In genomic region chr15:25844013-25844570, GRCm38 (mm10) we compare ENCODE assay signal across 8 mouse cellular contexts. TPM values are rescaled to one million over a fixed set of nuclear protein-coding genes. Genes with fewer than 3 reads are reported as not detected.
DNase-seq lines count a peak whose midpoint lies in the region; ATAC-seq and TF ChIP-seq lines count a peak whose summit lies in the region.

No protein-coding gene starts in this region.

- no peak overlapping the region for H3K27ac ChIP-seq in heart, embryonic 11.5 days (ENCODE audit: low read depth, low read length)
- peak overlapping the region; percentile 98; the same call in 1 of the 2 replicates for H3K27ac ChIP-seq in bone marrow, adult 2 months (ENCODE audit: control insufficient read depth, insufficient read depth, low read depth, low read length, poor library complexity)
- no peak overlapping the region for H3K27ac ChIP-seq in intestine, embryonic 15.5 days
- H3K27ac ChIP-seq in midbrain, embryonic 13.5 days: no peak overlapping the region

- H3K4me2 ChIP-seq in heart, embryonic 11.5 days: peak overlapping the region; percentile 91
- H3K4me2 ChIP-seq in intestine, embryonic 15.5 days (replicated peaks): peak overlapping the region; percentile 92
- H3K4me2 ChIP-seq in midbrain, embryonic 13.5 days (replicated peaks): peak overlapping the region; percentile 92

- H3K9ac ChIP-seq in heart, embryonic 11.5 days (ENCODE audit: low read depth, low read length): 0 out of 2 replicates have a peak overlapping the region, but pooled peaks have one; percentile 79
- H3K9ac ChIP-seq in intestine, embryonic 15.5 days: no peak overlapping the region
- H3K9ac ChIP-seq in midbrain, embryonic 13.5 days (replicated peaks): no peak overlapping the region

- H3K27me3 ChIP-seq in heart, embryonic 11.5 days (ENCODE audit: control insufficient read depth, insufficient read depth, low read length): peaks cover 19% of the 10 kb centered on the region; the same call in 1 of the 2 replicates
- peaks cover 10% of the 10 kb centered on the region for H3K27me3 ChIP-seq in intestine, embryonic 15.5 days (replicated peaks)
- H3K27me3 ChIP-seq in midbrain, embryonic 13.5 days: peaks cover 18% of the 10 kb centered on the region

- WGBS in heart, embryonic 11.5 days (ENCODE audit: insufficient replicate concordance): 23% methylated on average over 11 of the region's 11 CpGs
- 34% methylated on average over 11 of the region's 11 CpGs for WGBS in bone marrow, adult 2 months
- 19% methylated on average over 11 of the region's 11 CpGs for WGBS in intestine, embryonic 15.5 days
- 16% methylated on average over 11 of the region's 11 CpGs for WGBS in midbrain, embryonic 13.5 days

- TF ChIP-seq POLR2A in bone marrow, adult 2 months (IDR thresholded peaks at IDR 0.05; ENCODE audit: borderline replicate concordance, control insufficient read depth, low read depth, low read length): no peak

- no peaks in the 10 kb centered on the region for H3K36me3 ChIP-seq in heart, embryonic 11.5 days (ENCODE audit: control insufficient read depth, insufficient read depth, low read length)
- H3K36me3 ChIP-seq in intestine, embryonic 15.5 days: no peaks in the 10 kb centered on the region
- no peaks in the 10 kb centered on the region for H3K36me3 ChIP-seq in midbrain, embryonic 13.5 days

- H3K4me3 ChIP-seq in heart, embryonic 11.5 days (ENCODE audit: low read depth, low read length): peak overlapping the region; percentile 73
- H3K4me3 ChIP-seq in bone marrow, adult 2 months (replicated peaks; ENCODE audit: control insufficient read depth, low read depth, low read length): peak overlapping the region; percentile 38
- peak overlapping the region; percentile 76 for H3K4me3 ChIP-seq in intestine, embryonic 15.5 days (replicated peaks)
- H3K4me3 ChIP-seq in midbrain, embryonic 13.5 days (replicated peaks): peak overlapping the region; percentile 83

- TF ChIP-seq CTCF in bone marrow, adult 2 months (IDR thresholded peaks at IDR 0.05; ENCODE audit: control insufficient read depth, insufficient read depth, low read length): no peak

- no peak for DNase-seq in heart, adult 11 months
- DNase-seq in spleen, adult 18-20 months: no peak
- DNase-seq in left cerebral cortex, adult 18-20 months (ENCODE audit: low spot score in 2 of 2): no peak
- no peak for DNase-seq in adrenal gland, postnatal 36 days

- no peaks in the 10 kb centered on the region for H3K4me1 ChIP-seq in heart, embryonic 11.5 days (ENCODE audit: control insufficient read depth, insufficient read depth, low read length)
- H3K4me1 ChIP-seq in bone marrow, adult 2 months (ENCODE audit: control insufficient read depth, insufficient read depth, low read length): no peaks in the 10 kb centered on the region; the same call in 1 of the 2 replicates
- peaks cover 10% of the 10 kb centered on the region; the same call in 1 of the 2 replicates for H3K4me1 ChIP-seq in intestine, embryonic 15.5 days (replicated peaks)
- H3K4me1 ChIP-seq in midbrain, embryonic 13.5 days (replicated peaks): peaks cover 12% of the 10 kb centered on the region

- no peaks in the 10 kb centered on the region for H3K9me3 ChIP-seq in heart, embryonic 11.5 days (replicated peaks; ENCODE audit: control insufficient read depth, low read length)
- H3K9me3 ChIP-seq in intestine, embryonic 15.5 days: no peaks in the 10 kb centered on the region
- H3K9me3 ChIP-seq in midbrain, embryonic 13.5 days: 0 out of 2 replicates have a peak, but pooled peaks cover 3% of the 10 kb centered on the region

- ATAC-seq in heart, embryonic 11.5 days (replicated peaks; ENCODE audit: insufficient number of reproducible peaks, low FRiP score, low TSS enrichment): no peak
- ATAC-seq in intestine, embryonic 15.5 days: no peak
- ATAC-seq in midbrain, embryonic 13.5 days: peak; percentile 12; the same call in 1 of the 2 replicates

RNA-seq across cellular contexts. Expression of gene Retreg1, which starts 1.1 kb away (rescaled TPM):
- polyA plus RNA-seq in heart, embryonic 11.5 days (2014; fragmentation: Nextera tagmentation; extraction: Ambion mirVana): 47.2 and 48.4 TPM in 2 replicates
- polyA plus RNA-seq in bone marrow, adult 2 months (2011; ENCODE audit: insufficient read depth, insufficient read length, low replicate concordance, missing spikeins): 4.6 and 7.7 TPM in 2 replicates
- 10.7 and 11.4 TPM in 2 replicates for polyA plus RNA-seq in intestine, embryonic 15.5 days (2015; fragmentation: Nextera tagmentation; extraction: Ambion mirVana)
- polyA plus RNA-seq in midbrain, embryonic 13.5 days (2015; fragmentation: Nextera tagmentation; extraction: Ambion mirVana): 6.8 TPM in 2 replicates
- 10 to 100 TPM; 34.4 to 36.1 TPM for total RNA-seq in left cerebral cortex, adult 18-20 months (2021)
- total RNA-seq in adrenal gland, postnatal 36 days (2021): 10 to 100 TPM; 27.3 to 49.5 TPM
